Mouse (Mus musculus): ENCODE data around the gene Pofut2.

- no peak for TF ChIP-seq GATA1 (IDR thresholded peaks at IDR 0.05; ENCODE audit: borderline replicate concordance, low read length)
- no peak for TF ChIP-seq FLI1 (IDR thresholded peaks at IDR 0.05; ENCODE audit: low read length)
Measured at GRCm38 (mm10) chr10:77298621-77299020, 39.6 kb downstream of the Pofut2 start.
